Mouse (Mus musculus): ENCODE data around the gene Nme7. TPM values are rescaled to one million over a fixed set of nuclear protein-coding genes. Genes with fewer than 3 reads are reported as not detected.

The Nme7 gene
- 10 to 100 TPM; 24.6 to 26.1 TPM for total RNA-seq (2021)

GRCm38 (mm10) chr1:164303821-164304220, at the start of gene Nme7:
TSS of gene Nme7 (plus strand) at chr1:164304121.
- no peak for DNase-seq

GRCm38 (mm10) chr1:164254836-164255235, 49.1 kb upstream of the Nme7 start:
- DNase-seq, result no peak

GRCm38 (mm10) chr1:164260171-164261028, 43.5 kb upstream of the Nme7 start:
- no peak for DNase-seq

- no peak for DNase-seq
Observed at GRCm38 (mm10) chr1:164261553-164261952, 42.4 kb upstream of the Nme7 start.

GRCm38 (mm10) chr1:164270941-164271340, 33.0 kb upstream of the Nme7 start:
- DNase-seq, result no peak

- no peak for DNase-seq
Observed at GRCm38 (mm10) chr1:164273659-164274058, 30.3 kb upstream of the Nme7 start.

- DNase-seq, result peak; percentile 89 to 94
Observed at GRCm38 (mm10) chr1:164275455-164275954, 28.4 kb upstream of the Nme7 start, which contains the start of gene Ccdc181. TSS of gene Ccdc181 (plus strand) at chr1:164275585.

- no peak for DNase-seq
Observed at GRCm38 (mm10) chr1:164276552-164276951, 27.4 kb upstream of the Nme7 start.

GRCm38 (mm10) chr1:164279332-164279731, 24.6 kb upstream of the Nme7 start:
- no peak for DNase-seq

GRCm38 (mm10) chr1:164284007-164284406, 19.9 kb upstream of the Nme7 start:
- no peak for DNase-seq

GRCm38 (mm10) chr1:164287406-164287805, 16.5 kb upstream of the Nme7 start:
- DNase-seq, result no peak

GRCm38 (mm10) chr1:164292040-164292439, 11.9 kb upstream of the Nme7 start:
- DNase-seq, result no peak

GRCm38 (mm10) chr1:164294071-164294470, 9.8 kb upstream of the Nme7 start:
- no peak for DNase-seq

- no peak for DNase-seq
Observed at GRCm38 (mm10) chr1:164296473-164296872, 7.4 kb upstream of the Nme7 start.

GRCm38 (mm10) chr1:164301949-164302348, 2.0 kb upstream of the Nme7 start:
- DNase-seq, result no peak

GRCm38 (mm10) chr1:164307124-164307751, 3.3 kb downstream of the Nme7 start, which contains the start of gene Blzf1:
TSS of gene Blzf1 (minus strand) at chr1:164307489.
- DNase-seq, result peak; percentile 93 to 94

- no peak for DNase-seq
Observed at GRCm38 (mm10) chr1:164307922-164308321, 4.0 kb downstream of the Nme7 start.

GRCm38 (mm10) chr1:164314085-164314484, 10.2 kb downstream of the Nme7 start:
- DNase-seq, result no peak

- DNase-seq, result no peak
Observed at GRCm38 (mm10) chr1:164315266-164315665, 11.3 kb downstream of the Nme7 start.

GRCm38 (mm10) chr1:164316697-164317096, 12.8 kb downstream of the Nme7 start:
- DNase-seq, result peak; percentile 79 to 81

GRCm38 (mm10) chr1:164317261-164317660, 13.3 kb downstream of the Nme7 start:
- no peak for DNase-seq

GRCm38 (mm10) chr1:164318474-164318873, 14.6 kb downstream of the Nme7 start:
- DNase-seq, result no peak

GRCm38 (mm10) chr1:164319542-164320140, 15.7 kb downstream of the Nme7 start:
- DNase-seq, result no peak
